Mouse (Mus musculus): Measurements from ENCODE around the gene Prl3d2. TPM values are rescaled to one million over a fixed set of nuclear protein-coding genes. Genes with fewer than 3 reads are reported as not detected.

Prl3d2 gene
- not detected in 2 replicates for polyA plus RNA-seq (2015; fragmentation: Nextera tagmentation; extraction: Ambion mirVana)

DNA sequence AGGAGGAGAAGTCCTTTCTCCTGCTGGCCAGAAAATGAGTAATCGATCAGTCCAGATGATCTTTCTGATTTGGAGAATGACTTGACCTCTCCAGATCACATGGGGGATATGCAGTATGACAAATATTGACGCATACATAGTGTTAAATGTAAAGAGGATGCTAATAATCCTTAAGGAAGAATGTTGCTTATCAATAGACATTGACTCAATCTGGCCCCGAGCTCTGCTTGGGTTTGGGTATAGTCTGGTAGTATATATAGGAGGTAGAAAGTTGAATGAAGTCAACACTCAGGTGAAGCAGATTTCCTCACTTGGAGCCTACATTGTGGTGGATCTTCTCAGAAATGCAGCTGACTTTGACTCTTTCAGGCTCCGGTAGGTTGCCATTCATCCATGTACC, at the start of gene Prl3d2:
Gene Prl3d2 (plus strand): TSS at position 301 of the 400 bp plus-strand sequence.

GRCm38 (mm10) chr13:27093890-27094289, 27.6 kb upstream of the Prl3d2 start, which contains the start of gene Prl3d1:
TSS of gene Prl3d1 (plus strand) at chr13:27094190.

DNA sequence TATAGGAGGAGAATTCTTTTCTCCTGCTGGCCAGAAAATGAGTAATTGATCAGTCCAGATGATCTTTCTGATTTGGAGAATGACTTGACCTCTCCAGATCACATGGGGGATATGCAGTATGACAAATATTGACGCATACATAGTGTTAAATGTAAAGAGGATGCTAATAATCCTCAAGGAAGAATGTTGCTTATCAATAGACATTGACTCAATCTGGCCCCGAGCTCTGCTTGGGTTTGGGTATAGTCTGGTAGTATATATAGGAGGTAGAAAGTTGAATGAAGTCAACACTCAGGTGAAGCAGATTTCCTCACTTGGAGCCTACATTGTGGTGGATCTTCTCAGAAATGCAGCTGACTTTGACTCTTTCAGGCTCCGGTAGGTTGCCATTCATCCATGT, 35.0 kb downstream of the Prl3d2 start, which contains the start of gene Prl3d3:
Gene Prl3d3 (plus strand): TSS at position 301 of the 400 bp plus-strand sequence.

Other genes with a start within 250 kb of the Prl3d2 start
- gene Prl, start 64.1 kb upstream of the Prl3d2 start, polyA plus RNA-seq (2015; fragmentation: Nextera tagmentation; extraction: Ambion mirVana) = not detected in 2 replicates
- gene Prl3d1, start 27.5 kb upstream of the Prl3d2 start, polyA plus RNA-seq (2015; fragmentation: Nextera tagmentation; extraction: Ambion mirVana) = not detected in 2 replicates
- gene Prl3d3, start 35.1 kb downstream of the Prl3d2 start, polyA plus RNA-seq (2015; fragmentation: Nextera tagmentation; extraction: Ambion mirVana) = not detected in 2 replicates
- gene Prl3c1, start 75.0 kb downstream of the Prl3d2 start, polyA plus RNA-seq (2015; fragmentation: Nextera tagmentation; extraction: Ambion mirVana) = not detected in 2 replicates
- not detected in 2 replicates for gene Prl3b1, start 120.1 kb downstream of the Prl3d2 start, polyA plus RNA-seq (2015; fragmentation: Nextera tagmentation; extraction: Ambion mirVana)
- not detected in 2 replicates for gene Prl3a1, start 137.7 kb downstream of the Prl3d2 start, polyA plus RNA-seq (2015; fragmentation: Nextera tagmentation; extraction: Ambion mirVana)
- gene Prl6a1, start 190.9 kb downstream of the Prl3d2 start, polyA plus RNA-seq (2015; fragmentation: Nextera tagmentation; extraction: Ambion mirVana) = not detected in 2 replicates
- gene Prl8a2, start 224.0 kb downstream of the Prl3d2 start, polyA plus RNA-seq (2015; fragmentation: Nextera tagmentation; extraction: Ambion mirVana) = not detected in 2 replicates

Measured in urinary bladder, postnatal 0 days (tissue).